Mouse (Mus musculus): ENCODE results near the gene Def6.

DNA sequence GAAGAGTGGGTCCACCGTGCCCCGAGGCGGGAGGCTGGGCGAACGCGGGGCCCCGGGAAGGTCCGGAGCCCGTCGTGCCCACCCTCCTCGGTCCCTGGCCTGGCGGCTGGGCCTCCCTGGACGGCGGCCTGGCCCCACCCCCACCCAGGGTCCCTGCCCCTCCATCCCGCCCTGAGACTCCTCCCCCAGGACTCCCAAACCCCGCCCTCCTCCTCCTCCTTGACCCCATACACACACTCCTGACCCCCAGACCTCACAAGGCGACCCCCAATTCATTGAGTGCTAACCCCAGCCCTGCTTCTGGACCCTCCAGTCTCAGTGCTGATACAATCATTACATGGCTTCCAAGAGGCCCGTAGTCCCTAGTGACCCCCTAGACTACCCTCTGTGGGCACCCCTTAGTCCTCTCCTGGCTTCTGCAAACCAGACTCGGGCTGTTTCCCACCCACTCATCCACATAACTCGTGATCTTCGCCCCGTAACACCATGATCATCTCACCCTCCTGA, 30.0 kb upstream of the Def6 start:
- TF ChIP-seq CTCF (IDR thresholded peaks at IDR 0.05; ENCODE audit: borderline replicate concordance, insufficient read depth, low read length) (no peak), POLR2A (IDR thresholded peaks at IDR 0.05; ENCODE audit: low read depth, low read length) (peak; percentile 21; the same call in 1 of the 2 replicates)

All from embryonic fibroblast, embryonic 13.5 days (primary cell).